Mouse (Mus musculus) hindbrain, embryonic 12.5 days (tissue): ENCODE results near the gene Wnt9b. TPM values are rescaled to one million over a fixed set of nuclear protein-coding genes. Genes with fewer than 3 reads are reported as not detected.

Experiments used
- ATAC-seq: fragments of 200-750 bp; cut with Nextera tagmentation; 2 replicates; pipeline ENCODE4 v1.8.0; 2017; ENCODE audit warnings: moderate TSS enrichment; ENCODE audit not compliant: low FRiP score
- H3K27ac ChIP-seq: fragments of 300-500 bp; sonication (generic); 2 replicates; pipeline ENCODE4 v1.5.1; 2016; ENCODE audit warnings: mild to moderate bottlenecking
- H3K27me3 ChIP-seq: fragments of 300-500 bp; sonication (generic); 2 replicates; pipeline ENCODE4 v1.6.1; 2016; ENCODE audit warnings: mild to moderate bottlenecking
- H3K36me3 ChIP-seq: fragments of 300-500 bp; sonication (generic); 2 replicates; pipeline ENCODE4 v1.6.1; 2016; ENCODE audit warnings: mild to moderate bottlenecking
- H3K4me1 ChIP-seq: fragments of 300-500 bp; sonication (generic); 2 replicates; pipeline ENCODE4 v1.6.1; 2016
- H3K4me2 ChIP-seq: fragments of 300-500 bp; sonication (generic); replicated peaks from 2 replicates; pipeline ENCODE4 v1.6.1; 2016; ENCODE audit warnings: mild to moderate bottlenecking
- H3K4me3 ChIP-seq: fragments of 300-500 bp; sonication (generic); 2 replicates; pipeline ENCODE4 v1.5.1; 2016; ENCODE audit warnings: mild to moderate bottlenecking
- H3K9ac ChIP-seq: fragments of 300-500 bp; sonication (generic); 2 replicates; pipeline ENCODE4 v1.6.1; 2016; ENCODE audit warnings: mild to moderate bottlenecking, moderate library complexity
- H3K9me3 ChIP-seq: fragments of 300-500 bp; sonication (generic); replicated peaks from 2 replicates; pipeline ENCODE4 v1.6.1; 2016; ENCODE audit warnings: mild to moderate bottlenecking
- WGBS: fragments of 180-500 bp; shearing (Covaris S2); methylation state at CpG from one replicate; pipeline ENCODE4 v1.1.7; 2016; 5-methylcytosine and 5-hydroxymethylcytosine counted together
- polyA plus RNA-seq: library from polyadenylated mRNA; unstranded; fragments of >200 nt; fragmentation: Nextera tagmentation; extraction: Ambion mirVana; gene quantifications from 2 replicates; pipeline ENCODE4 v1.2.1, GENCODE M21; 2016

The Wnt9b gene
- polyA plus RNA-seq, 1 experiment from 2014 or later, result 0.88 TPM

DNA sequence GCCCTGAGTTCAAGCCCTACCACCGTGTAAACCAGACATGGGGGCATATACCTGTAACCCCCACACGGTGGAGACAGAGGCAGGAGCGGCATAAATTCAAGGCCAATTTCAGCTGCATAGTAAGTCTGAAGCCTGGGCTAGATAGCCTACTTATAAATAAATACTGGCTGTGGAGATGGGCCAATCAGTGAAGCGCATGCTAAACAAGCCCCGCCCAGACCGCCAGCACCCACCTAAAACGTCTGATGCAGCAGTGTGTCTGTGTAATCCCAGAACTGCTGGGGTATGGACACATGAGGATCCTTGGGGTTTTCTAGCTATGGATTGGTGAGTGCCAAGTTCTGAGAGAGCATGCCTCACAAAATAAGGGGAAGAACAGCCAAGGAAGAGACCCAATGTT is 10.5 kb upstream of the Wnt9b start:
- H3K9me3 ChIP-seq, result no peaks in the 10 kb centered on the region
- no peak for ATAC-seq
- no peak overlapping the region for H3K4me2 ChIP-seq
- WGBS, result 62% methylated on average over 7 of the region's 7 CpGs
- no peak overlapping the region for H3K9ac ChIP-seq
- H3K4me3 ChIP-seq, result no peak overlapping the region
- no peak overlapping the region for H3K27ac ChIP-seq
- H3K36me3 ChIP-seq, result no peaks in the 10 kb centered on the region
- peaks cover 22% of the 10 kb centered on the region for H3K27me3 ChIP-seq
- H3K4me1 ChIP-seq, result peaks cover 6% of the 10 kb centered on the region

DNA sequence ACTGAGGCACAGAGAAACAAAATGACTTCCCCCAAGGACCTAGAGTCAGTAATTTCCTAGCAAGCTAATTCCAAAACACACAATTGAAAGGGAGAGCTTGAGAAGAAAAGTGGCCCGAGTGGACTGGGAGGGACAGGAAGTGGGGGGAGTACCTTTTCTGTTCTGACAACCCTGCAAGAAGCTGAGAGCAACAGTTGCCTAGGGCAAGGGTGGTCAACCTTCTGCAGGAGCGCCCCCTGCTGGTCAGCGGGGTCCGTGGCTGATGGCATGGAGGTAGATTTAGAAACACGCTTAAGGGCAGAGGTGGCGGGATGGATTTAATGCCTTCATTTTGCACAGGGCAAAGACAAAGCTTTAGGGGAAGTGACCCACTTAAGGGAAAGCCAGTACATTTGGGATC is 9.1 kb upstream of the Wnt9b start:
- Histone ChIP-seq H3K4me1 (no peaks in the 10 kb centered on the region), H3K9me3 (no peaks in the 10 kb centered on the region), H3K27me3 (peaks cover 27% of the 10 kb centered on the region), H3K4me3 (no peak overlapping the region), H3K9ac (no peak overlapping the region), H3K27ac (no peak overlapping the region), H3K4me2 (no peak overlapping the region), H3K36me3 (no peaks in the 10 kb centered on the region)
- 17% methylated on average over 6 of the region's 6 CpGs for WGBS
- ATAC-seq, result no peak

DNA sequence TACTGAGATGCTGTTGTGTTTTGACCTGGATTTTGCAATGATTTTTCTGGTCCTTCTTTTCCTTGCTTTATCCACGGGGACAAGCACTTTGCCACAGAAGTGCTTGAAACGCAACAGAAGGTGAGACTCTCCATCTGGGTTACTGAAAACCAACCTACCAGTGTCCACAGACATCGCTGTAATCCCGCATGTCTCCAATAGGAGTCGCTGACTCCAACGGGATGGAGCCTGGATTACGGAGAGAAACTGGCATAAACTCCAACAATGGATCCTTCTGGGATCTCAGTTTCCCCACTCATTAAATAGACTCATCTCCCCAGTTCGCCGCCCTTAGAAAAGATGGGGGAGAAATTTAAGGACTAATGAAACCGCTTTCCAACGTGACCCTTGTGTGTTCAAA is 8.4 kb upstream of the Wnt9b start:
- H3K27ac ChIP-seq, result no peak overlapping the region
- ATAC-seq, result no peak
- H3K9me3 ChIP-seq, result no peaks in the 10 kb centered on the region
- 48% methylated on average over 11 of the region's 11 CpGs for WGBS
- peaks cover 31% of the 10 kb centered on the region for H3K27me3 ChIP-seq
- no peak overlapping the region for H3K4me2 ChIP-seq
- H3K4me3 ChIP-seq, result no peak overlapping the region
- H3K36me3 ChIP-seq, result no peaks in the 10 kb centered on the region
- no peak overlapping the region for H3K9ac ChIP-seq
- no peaks in the 10 kb centered on the region for H3K4me1 ChIP-seq

DNA sequence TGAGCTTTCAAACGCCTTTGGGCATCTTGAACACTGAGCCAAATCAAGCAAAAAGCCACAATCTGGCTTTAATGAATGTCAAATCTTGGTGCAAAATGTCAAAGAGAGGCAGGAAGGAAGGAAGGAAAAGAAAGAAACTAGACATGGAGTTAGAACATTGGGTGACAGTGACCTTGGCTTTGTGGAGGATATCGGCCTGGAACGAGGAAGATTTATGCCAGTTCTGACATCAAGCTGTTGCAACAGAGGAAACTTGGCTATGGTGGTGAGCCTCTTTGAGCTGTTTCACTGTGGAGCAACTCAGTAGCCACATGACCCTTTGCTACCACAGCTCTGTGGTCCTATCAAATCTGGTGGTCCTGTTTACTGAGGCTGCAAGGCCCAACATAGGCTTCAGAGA is 991 bp upstream of the Wnt9b start:
- Histone ChIP-seq H3K9me3 (no peaks in the 10 kb centered on the region), H3K27ac (no peak overlapping the region), H3K4me3 (no peak overlapping the region), H3K27me3 (peaks cover 79% of the 10 kb centered on the region), H3K36me3 (no peaks in the 10 kb centered on the region), H3K4me1 (peaks cover 11% of the 10 kb centered on the region), H3K4me2 (no peak overlapping the region), H3K9ac (no peak overlapping the region)
- no peak for ATAC-seq
- 64% methylated on average over 3 of the region's 3 CpGs for WGBS

DNA sequence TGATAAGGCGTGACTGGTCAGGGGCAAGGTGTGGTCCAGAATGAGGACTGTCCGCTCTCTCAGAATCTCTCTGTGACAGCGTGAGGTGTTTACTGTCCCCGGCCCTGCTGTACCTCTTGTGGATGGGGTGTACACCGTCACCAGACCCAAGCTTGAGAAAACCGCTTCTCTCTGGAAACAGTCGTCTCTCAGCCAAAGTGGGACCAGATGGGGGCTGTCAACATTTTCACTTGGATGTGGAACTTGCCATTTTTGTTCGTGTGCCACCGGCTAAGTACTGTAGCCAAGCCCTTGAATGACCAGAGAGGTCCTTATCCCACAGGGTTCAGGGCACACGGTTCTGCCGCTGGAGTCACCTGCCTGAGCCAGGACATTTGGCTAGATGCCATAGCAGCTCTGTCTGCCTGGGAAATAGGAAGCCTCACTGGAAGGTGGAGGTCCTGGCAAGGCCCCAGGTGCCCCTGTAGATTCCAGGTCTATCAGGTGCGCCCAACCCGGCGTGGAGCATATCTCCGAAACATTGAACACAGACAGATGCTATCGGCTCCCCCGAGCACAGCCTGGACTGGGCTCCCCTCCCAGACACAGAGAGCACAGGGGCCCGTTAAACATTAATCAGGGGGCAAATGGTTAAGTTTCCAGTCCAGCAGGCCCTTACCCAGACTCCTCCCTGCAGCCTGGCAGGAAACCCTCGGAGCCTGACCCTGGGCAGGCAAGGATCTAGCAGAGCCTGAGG is 14.4 kb downstream of the Wnt9b start:
- no peak for ATAC-seq
- no peak overlapping the region for H3K27ac ChIP-seq
- H3K4me2 ChIP-seq, result no peak overlapping the region
- no peak overlapping the region for H3K9ac ChIP-seq
- no peak overlapping the region for H3K4me3 ChIP-seq
- H3K27me3 ChIP-seq, result peaks cover 5% of the 10 kb centered on the region; the same call in 1 of the 2 replicates
- WGBS, result 74% methylated on average over 19 of the region's 19 CpGs
- no peaks in the 10 kb centered on the region for H3K36me3 ChIP-seq
- no peaks in the 10 kb centered on the region for H3K4me1 ChIP-seq
- no peaks in the 10 kb centered on the region for H3K9me3 ChIP-seq

DNA sequence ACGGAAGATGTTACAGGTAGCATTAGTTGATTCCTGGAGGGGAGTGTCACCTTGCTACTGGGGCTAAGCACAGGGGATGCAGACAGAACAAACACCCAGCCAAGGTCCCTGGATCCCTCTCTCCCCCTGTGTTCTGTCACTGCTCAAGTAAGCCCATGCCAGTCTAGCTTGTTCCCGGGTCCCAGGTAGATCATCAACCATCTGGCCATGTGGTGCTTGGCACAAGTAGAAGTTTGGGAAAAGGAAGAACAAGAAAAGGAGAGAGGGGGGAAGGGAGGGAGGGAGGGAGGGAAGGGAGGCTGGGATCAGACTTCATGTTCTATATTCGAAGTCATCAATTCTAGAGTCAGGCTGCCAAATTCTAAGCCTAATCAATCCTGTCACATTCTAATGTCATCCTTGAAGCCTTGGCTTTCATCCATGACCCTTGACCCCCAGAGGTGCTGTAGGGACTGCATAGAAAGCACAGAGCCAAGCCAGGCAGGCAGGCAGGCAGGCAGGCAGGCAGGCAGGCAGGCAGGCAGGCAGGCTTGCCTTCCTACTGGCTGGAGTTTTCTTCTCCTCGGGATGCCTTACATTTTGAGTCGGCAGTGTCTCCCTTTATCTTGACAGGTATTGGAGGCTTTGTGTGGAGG is 15.1 kb downstream of the Wnt9b start:
- WGBS, result 70% methylated on average over 5 of the region's 5 CpGs
- no peak overlapping the region for H3K4me2 ChIP-seq
- H3K9ac ChIP-seq, result no peak overlapping the region
- no peak overlapping the region for H3K27ac ChIP-seq
- no peak for ATAC-seq
- no peaks in the 10 kb centered on the region for H3K36me3 ChIP-seq
- peaks cover 9% of the 10 kb centered on the region; the same call in 1 of the 2 replicates for H3K27me3 ChIP-seq
- no peaks in the 10 kb centered on the region for H3K9me3 ChIP-seq
- H3K4me3 ChIP-seq, result no peak overlapping the region
- H3K4me1 ChIP-seq, result no peaks in the 10 kb centered on the region

DNA sequence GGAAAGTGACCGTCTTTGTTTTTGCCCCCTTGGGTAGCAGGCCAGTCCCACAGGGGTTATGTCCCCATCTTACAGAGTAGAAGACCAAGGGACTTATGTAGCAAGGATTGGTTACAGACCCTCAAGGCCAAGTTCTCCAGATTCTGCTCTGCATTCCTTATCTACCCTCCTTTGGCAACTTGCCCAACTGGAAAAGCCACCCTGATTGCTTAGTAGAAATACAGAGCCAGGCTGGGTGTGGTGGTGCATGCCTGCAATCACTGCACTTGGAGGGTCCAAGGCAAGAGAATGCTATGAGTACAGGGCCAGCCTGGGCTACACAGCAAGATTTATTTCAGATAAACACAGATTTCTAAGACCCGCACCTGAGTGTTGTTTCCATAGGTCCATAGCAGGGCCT is 15.7 kb downstream of the Wnt9b start:
- Histone ChIP-seq H3K4me1 (no peaks in the 10 kb centered on the region), H3K36me3 (no peaks in the 10 kb centered on the region), H3K9me3 (no peaks in the 10 kb centered on the region), H3K4me2 (no peak overlapping the region), H3K9ac (no peak overlapping the region), H3K27ac (no peak overlapping the region), H3K4me3 (no peak overlapping the region), H3K27me3 (peaks cover 9% of the 10 kb centered on the region; the same call in 1 of the 2 replicates)
- ATAC-seq, result no peak
- WGBS, result 91% methylated on average over 2 of the region's 2 CpGs

DNA sequence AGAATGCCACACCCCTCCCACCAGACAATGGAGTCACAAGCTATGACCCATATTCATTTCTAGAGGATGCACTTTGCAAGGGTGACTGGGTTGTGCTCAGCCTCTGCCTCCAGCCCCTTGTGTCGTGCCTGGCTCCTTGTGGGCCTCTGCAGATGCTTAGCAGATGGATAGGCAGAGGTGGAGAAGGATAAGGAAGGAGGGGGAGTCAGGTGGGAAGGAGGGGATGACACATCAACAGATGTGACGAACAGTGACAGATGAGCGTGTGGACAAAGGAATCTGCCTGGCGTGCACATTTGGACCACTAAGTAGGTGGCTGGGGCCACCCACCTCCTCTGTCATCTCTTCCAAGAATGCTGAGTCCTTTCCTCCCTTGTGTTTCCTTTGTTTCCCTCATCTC is 16.6 kb downstream of the Wnt9b start:
- 51% methylated on average over 4 of the region's 4 CpGs for WGBS

DNA sequence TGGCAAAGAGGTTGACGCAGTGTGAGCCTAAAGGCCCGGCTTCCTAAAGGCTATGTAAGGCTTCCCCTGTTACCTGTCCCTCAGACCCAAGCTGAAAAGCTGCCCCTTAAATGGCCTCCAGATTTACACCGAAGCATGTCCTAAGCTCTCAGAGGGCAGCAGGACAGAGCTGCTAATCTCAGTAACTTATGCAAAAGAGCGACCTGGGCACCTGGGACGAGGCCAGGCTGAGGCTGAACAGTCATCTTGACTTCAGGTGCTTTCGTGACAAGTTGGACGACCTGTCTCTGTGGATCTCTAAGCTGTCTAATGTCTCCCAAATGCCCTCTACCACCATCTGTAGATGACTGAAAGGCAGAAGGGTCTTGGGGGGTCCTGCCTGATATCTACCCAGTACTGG is 17.3 kb downstream of the Wnt9b start:
- Histone ChIP-seq H3K4me3 (no peak overlapping the region), H3K9ac (no peak overlapping the region), H3K4me2 (no peak overlapping the region), H3K27ac (no peak overlapping the region), H3K9me3 (no peaks in the 10 kb centered on the region), H3K36me3 (no peaks in the 10 kb centered on the region), H3K4me1 (no peaks in the 10 kb centered on the region), H3K27me3 (peaks cover 9% of the 10 kb centered on the region; the same call in 1 of the 2 replicates)
- no peak for ATAC-seq
- WGBS, result 82% methylated on average over 7 of the region's 7 CpGs

More for the DNA sequence above, 16.6 kb downstream of the Wnt9b start:
- Histone ChIP-seq H3K9ac (no peak overlapping the region), H3K9me3 (no peaks in the 10 kb centered on the region), H3K4me3 (no peak overlapping the region), H3K36me3 (no peaks in the 10 kb centered on the region), H3K4me1 (no peaks in the 10 kb centered on the region), H3K4me2 (no peak overlapping the region), H3K27ac (no peak overlapping the region), H3K27me3 (peaks cover 9% of the 10 kb centered on the region; the same call in 1 of the 2 replicates)
- no peak for ATAC-seq

DNA sequence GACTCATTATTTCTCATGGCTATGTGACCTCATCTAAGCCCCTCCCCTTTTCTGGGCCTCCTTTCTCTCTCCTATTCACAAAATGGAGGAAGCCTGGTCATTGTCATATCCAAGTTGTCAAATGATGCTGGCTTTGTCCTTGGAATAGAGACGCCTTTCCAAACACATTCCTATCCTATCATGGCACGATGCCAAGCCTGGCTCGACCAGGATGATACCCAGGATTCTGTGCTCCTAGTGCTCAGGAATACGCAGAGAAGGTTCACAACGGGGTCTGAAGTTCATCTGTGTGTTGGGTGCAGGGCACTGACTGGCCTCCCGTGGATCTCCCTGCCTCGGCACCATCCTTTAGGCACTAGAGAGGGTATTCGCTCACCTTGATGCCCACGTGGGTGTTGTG is 18.0 kb downstream of the Wnt9b start:
- Histone ChIP-seq H3K4me2 (no peak overlapping the region), H3K9ac (no peak overlapping the region), H3K9me3 (no peaks in the 10 kb centered on the region), H3K4me1 (no peaks in the 10 kb centered on the region), H3K4me3 (no peak overlapping the region), H3K27ac (no peak overlapping the region), H3K36me3 (no peaks in the 10 kb centered on the region), H3K27me3 (0 out of 2 replicates have a peak, but pooled peaks cover 9% of the 10 kb centered on the region)
- no peak for ATAC-seq
- 85% methylated on average over 9 of the region's 9 CpGs for WGBS

DNA sequence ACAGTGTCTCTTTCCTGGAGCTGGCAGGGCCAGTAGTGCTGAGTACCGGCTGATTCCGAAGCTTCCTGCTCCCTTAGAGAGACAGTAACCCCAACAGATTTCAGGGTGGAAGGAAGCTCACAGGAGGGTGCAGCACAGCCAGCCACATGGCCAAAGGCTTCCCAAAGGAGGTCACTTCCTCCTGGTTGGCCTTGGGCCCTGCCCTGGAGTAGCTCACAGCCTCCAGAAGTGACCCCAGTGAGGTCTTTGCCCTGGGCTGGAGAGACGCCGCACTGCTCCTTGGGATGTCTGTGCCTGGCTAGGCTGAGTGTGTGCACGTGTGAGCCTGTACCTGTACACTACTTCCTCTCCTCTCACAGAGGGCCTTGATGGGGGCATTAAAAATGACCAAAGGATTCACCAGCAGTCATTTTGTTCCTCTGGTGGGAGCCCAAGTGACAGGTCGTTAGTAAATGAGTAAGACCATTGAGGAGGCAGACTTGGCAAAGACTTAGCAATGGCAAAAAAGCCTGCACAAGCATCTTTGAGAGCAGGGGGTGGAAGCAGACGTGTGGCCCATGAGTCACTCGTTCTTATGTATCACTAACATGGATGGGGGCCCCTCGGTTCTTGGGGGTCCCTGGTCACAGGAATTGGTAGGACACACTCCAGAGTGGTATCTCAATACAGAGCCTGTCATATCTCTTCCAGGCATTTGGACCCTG is 20.2 kb downstream of the Wnt9b start:
- Histone ChIP-seq H3K27me3 (0 out of 2 replicates have a peak, but pooled peaks cover 9% of the 10 kb centered on the region), H3K9me3 (no peaks in the 10 kb centered on the region), H3K27ac (no peak overlapping the region), H3K4me1 (no peaks in the 10 kb centered on the region), H3K4me2 (no peak overlapping the region), H3K36me3 (no peaks in the 10 kb centered on the region), H3K9ac (no peak overlapping the region), H3K4me3 (no peak overlapping the region)
- 82% methylated on average over 9 of the region's 9 CpGs for WGBS
- ATAC-seq, result no peak

DNA sequence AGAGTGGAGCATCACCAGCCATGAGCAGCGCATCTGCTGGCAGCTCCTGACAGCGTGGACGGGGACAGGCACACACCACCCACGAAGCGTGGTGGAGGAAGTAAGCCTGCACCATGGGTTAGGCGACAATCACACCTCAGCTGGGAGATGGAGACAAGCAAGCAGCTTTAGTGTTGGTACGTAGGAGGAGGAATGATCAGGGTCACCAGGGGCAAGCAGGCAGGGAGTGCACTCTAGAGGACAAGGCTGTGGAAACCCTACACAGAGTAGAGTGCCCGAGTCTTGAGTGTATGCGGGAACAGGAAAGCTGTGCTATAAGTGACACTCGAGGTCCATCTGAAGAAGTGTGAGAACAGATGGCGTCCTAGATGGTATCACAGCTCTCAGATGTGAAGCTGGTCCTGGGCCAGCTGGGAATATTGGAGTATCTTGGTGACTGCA is 25.3 kb downstream of the Wnt9b start:
- Histone ChIP-seq H3K9ac (no peak overlapping the region), H3K4me1 (peaks cover 14% of the 10 kb centered on the region), H3K27ac (no peak overlapping the region), H3K27me3 (no peaks in the 10 kb centered on the region), H3K4me3 (no peak overlapping the region), H3K36me3 (no peaks in the 10 kb centered on the region), H3K9me3 (no peaks in the 10 kb centered on the region), H3K4me2 (no peak overlapping the region)
- WGBS, result 76% methylated on average over 11 of the region's 11 CpGs
- no peak for ATAC-seq
